Mouse (Mus musculus) embryonic fibroblast, embryonic 13.5 days (primary cell): ENCODE results near the gene Olfr671.

ENCODE experiments used
- CTCF ChIP-seq: IDR thresholded peaks from 2 replicates; pipeline ENCODE4 v1.5.1; 2011; ENCODE audit warnings: mild to moderate bottlenecking, control low read depth, low read length, moderate library complexity, borderline replicate concordance; ENCODE audit not compliant: insufficient read depth
- POLR2A ChIP-seq: IDR thresholded peaks from 2 replicates; pipeline ENCODE4 v1.6.1; 2011; ENCODE audit warnings: low read depth, mild to moderate bottlenecking, control low read depth, low read length, moderate library complexity

DNA sequence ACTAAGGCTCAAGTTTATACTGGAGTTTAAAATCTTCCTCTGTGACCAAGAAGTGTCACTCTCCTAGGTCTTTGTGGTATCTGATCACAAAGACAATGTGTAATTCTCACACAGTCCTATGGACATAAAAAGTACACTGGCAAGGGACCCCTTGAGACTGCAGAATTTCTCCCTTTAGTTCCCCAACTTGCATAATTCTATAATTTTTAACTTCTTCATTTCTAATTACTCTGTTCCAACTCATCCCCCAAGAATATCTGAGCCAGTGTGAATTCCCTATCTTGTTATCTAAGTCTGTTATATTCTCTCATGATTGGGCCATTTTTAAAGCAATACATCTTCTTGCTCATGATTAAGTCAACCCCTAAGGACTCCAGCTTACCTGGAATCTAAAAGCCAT lies 23.0 kb upstream of the Olfr671 start, which contains the start of gene Olfr672:
- TF ChIP-seq CTCF = no peak
- no peak for TF ChIP-seq POLR2A
